Mouse (Mus musculus): ENCODE results near the gene Ccdc122. TPM values are rescaled to one million over a fixed set of nuclear protein-coding genes. Genes with fewer than 3 reads are reported as not detected.
A peak's percentile ranks its signal among the peaks of the same experiment; 100 is the strongest.
"Not testable (repeated sequence)": the region's sequence is repeated elsewhere in the genome, so short reads cannot be mapped to it uniquely, and the experiment has no call there.

Gene Ccdc122
- 1 to 10 TPM; 1.6 to 1.7 TPM for total RNA-seq (2021)

DNA sequence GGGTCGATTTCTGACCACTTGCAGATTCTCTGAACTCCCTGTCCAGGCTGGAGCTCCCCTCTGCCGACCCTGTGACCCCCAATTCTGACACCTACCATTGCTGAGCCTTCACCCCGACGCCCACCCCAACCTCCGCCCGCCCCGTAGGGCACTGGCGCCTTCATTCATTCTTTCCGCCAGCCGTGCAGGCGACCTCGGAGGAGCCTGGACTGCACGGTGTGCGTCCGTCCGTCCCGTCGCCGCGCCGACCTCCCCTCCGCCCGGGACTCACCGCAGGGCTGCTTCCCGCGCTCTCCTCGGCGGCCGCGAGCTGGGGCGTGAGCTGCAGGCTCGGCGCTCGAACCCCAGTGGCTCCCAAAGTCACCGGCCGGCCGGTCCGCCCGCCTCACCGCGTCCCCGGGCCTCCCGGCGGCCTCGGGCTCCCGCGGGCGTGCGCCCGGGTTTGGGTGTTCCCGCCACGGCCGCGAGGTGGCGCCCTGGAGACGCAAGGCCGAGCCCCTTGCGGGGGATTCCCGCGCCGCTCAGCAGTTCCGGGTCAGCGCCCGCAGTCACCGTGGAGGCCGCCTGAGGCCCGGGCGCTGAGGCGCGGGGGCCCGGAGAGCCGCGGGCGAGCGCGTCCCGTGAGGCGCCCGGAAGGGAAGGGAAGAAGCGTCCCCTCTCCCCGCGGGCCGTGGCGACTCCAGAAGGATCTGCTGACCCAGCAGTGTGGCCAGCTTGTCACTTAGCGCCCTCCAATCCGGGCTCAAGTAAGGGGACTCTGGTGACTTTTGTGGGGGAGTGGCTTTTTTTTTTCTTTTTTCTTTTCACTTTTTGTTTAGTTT lies at the start of gene Ccdc122, which contains the start of gene Lacc1:
Ccdc122 (plus strand) TSS at position 547 of the 821 bp plus-strand sequence.
Lacc1 (minus strand) TSS at position 679 of the 821 bp plus-strand sequence.
- peak; percentile 89 for DNase-seq

DNA sequence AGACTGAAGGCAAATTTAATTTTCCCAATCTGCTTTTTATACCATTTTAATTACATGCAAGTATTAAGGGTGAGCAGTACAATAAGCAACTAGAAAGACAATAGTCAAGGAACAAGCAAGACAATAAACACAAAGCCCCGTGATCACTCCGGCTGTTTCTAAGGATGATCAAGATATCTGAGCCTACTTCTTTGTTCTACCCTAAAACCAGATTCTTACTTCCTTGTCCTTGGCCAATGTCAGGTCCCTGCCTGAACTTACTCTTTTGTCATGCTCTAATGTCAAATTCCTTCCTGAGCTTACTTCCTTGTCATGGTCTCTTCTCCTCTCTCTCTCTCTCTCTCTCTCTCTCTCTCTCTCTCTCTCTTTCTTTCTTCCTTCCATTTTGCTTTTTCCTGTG lies 46.2 kb upstream of the Ccdc122 start:
- not testable (repeated sequence) for DNase-seq

DNA sequence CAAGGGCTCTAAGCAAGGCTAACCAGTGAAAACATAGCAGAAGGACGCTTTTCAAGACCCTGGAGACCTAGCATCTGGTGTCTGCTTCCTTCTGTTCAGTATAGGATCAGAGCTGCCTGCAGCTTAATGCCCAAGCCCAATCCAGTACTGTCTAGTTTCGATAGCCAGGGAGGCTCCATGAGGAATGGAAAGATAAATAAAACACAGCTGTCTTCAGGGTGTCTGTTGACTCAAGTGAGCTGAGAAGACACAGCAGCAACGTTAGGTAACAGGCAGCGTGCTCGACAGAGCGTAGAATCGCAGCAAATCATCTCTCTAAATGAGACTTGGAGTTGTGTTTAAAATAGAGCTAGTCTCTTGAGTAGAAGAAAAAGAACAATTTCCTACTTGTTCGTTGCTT lies 31.8 kb upstream of the Ccdc122 start:
- no peak for DNase-seq

DNA sequence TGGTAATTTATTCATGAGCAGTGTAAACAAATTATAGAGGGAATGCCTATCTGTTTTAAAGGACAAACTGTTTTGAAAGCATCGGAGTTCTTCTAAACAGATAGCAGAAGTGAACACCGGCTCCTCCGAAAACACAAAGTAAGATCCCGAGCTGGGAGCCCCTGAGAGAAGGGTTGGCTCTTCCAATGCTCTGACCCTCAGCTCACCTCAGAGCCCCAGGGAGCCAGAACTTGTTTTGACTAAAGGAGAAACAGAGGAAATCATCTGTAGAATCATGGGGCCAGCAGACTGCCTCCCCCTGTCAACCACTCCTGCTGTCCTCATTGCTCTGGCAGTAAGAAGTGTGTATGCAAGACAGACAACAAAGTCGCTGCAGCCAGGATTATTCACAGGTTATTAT lies 31.0 kb upstream of the Ccdc122 start:
- DNase-seq, result no peak

DNA sequence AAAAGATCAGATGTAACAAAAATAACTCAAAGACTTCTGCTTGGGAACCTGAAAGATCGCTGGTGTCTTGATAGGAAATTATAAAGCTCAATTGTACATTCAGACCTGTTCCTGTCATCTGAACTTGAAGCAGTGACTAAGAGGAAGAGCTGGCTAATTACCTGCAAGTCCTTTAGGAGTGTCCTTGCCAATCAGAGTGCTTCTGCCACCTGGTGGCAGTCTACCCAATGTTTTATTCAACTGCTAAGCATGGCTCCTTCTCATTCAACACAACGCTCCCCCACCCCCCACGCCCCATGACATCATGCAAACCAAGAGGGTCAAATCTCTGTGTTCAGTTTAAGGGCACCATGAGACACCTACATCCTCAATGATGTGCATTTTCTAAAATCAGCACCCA lies 28.3 kb upstream of the Ccdc122 start:
- DNase-seq, result peak; percentile 82

DNA sequence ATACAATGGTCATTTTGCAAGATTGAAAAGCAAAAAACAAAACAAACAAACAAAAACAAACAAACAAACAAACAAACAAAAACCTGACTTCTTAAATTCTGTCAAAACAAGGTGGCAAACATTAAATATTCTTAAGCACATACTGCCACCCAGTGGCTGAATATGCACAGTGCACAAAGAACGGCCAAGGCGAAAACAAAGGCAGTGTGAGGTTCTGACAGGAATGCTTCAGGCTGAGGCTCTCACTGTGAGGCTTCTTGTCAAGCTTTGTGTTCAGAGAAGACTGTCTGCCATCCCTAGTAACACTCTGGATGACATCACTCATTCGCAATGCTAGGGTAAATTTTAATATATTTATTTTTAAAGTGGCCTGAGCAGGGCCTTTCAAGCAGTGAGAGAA lies 24.8 kb upstream of the Ccdc122 start:
- DNase-seq, result peak; percentile 79

DNA sequence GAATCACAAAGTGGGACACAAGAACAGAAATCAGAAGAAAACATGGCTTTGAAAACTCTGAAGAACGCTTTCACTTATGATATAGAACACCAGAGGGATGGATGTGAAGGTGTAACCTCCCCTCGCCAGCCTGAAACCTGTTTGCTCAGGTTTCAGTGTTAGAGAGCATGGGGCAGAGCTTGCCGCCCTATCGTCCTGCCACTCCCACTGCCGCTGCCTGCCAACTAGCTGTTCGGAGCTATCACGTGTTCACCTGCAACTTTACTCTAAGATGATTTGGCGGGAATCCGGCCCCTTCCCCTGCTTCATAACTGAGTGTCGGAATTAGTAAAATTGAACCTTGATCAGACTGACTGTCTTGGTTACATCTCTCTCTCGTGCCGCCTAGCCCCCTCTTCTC lies 19.8 kb upstream of the Ccdc122 start:
- DNase-seq, result not testable (repeated sequence)

DNA sequence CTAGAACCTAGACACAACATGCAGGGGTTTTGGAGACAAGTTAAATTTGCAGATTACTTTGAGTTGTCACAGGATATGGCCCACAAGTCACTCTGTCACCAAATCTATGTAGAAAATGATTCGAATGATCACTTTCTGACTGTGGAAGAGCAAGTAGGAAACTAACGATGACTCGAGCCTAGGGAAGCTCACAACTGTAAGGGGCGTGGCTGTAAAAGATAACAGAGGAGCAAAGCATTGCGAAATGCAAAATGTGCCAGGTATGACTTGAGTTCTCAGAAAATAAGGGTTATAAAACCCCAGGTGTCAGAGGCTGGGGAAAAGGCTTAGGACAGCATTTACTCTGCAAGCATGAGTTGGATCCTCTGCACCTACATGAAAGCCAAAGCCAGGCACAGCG lies 19.4 kb upstream of the Ccdc122 start:
- no peak for DNase-seq

DNA sequence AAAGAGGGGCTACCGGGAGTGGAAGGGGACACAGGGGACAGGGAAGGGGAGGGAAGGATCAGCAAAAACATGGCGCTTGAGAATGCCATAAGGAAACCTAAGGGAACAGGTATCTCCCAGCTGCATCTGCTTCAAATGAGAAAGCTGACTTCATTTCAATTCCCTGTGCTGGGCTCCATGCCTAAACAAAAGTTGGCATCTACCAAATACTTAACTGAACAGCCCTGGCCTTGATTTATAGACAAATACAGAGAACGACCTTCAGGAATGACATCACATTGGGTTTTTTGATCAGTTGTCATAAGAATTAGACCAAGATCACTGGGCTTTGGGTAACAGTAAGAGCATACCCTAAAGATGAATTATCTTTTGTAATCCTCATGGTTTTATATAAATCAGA lies 12.1 kb upstream of the Ccdc122 start:
- DNase-seq, result no peak

DNA sequence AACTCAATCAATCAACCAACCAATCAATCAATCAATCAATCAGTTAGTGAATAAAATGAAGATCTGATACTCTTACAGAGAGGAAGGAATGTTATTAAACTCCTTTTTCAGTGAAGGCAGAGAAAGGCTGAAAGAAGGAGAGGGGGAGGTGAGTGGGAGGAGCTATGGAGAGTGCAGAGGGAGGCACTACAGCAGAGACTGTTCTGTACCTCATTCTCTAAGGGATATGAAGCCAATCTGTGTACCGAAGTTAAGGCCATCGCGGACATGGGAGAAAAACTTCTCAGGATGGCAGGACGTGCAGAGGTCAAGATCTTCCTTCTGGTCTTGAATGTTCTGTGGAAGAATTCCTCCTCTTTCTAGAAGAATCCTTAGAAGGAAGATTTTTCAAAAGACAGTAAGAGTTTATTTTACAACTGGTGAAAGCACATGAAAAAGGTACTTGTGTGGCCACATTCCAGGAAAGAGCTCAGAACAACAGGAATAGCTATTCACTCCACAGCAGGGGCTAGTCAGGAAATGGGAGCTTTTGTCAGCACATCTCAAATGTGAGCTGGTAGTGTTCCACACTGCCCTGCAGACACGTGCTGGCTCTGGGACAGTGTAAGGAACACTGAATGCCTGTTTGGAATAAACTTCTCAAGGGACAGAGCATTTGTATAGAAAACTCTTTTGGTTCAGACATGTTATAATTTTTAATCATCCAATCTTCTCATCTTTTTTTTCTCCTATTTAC lies 7.1 kb upstream of the Ccdc122 start:
- DNase-seq, result no peak

DNA sequence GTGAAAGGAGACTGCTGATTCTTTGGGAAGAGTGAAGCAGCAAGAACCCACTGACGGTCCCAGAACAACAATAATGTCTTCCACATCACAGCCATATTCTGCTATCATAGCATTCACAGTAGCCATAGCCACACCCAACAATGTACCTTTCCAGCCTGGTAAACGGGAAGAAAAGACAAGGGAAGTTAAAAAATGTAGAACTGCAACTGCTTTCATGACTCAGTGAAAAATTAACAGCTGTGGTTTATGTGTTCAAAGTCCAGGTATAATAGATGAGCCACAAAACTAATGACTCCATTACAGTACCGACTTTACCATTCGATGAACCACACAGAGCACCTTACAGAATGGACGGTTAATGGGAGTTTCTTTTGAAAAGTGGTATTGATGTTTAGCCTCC lies 5.8 kb upstream of the Ccdc122 start:
- no peak for DNase-seq

DNA sequence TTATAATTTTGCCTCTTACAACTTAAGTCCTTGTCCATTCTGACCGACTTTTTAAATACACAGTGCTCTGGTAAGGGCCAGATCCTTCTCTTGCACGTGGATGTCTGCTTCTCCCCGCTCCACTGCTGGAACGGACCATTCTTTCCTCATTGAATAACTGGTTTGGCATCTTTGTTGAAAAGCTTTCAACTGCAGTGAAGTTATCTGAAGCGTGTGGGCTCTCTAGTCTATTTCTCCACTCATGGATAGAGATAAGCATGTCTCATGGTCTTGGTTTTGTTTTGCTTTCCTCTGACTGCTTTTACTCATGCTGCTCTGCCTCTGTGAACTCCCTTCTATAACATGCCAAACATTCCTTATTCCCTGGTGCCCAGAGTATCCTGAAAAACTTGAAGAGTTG lies 4.1 kb upstream of the Ccdc122 start:
- DNase-seq, result peak; percentile 25

DNA sequence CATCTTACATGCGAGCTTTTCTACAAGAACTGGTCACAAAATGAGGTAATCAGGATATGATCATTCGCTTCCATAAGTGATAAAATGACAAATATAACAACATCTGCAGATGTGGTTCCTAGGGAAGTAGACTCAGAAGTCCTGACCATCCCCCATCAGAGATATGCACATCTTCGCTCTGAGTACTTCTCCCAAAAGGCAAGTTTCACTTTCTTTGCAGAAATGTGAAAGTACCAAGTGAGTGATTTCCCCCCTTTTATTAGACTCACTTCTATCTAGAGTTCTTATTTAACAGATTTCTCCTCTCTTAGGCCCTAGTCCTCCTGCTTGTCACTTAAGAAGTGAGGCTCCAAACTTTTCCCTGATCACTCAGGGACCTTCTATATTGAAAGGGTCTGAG lies 3.2 kb upstream of the Ccdc122 start:
- no peak for DNase-seq

DNA sequence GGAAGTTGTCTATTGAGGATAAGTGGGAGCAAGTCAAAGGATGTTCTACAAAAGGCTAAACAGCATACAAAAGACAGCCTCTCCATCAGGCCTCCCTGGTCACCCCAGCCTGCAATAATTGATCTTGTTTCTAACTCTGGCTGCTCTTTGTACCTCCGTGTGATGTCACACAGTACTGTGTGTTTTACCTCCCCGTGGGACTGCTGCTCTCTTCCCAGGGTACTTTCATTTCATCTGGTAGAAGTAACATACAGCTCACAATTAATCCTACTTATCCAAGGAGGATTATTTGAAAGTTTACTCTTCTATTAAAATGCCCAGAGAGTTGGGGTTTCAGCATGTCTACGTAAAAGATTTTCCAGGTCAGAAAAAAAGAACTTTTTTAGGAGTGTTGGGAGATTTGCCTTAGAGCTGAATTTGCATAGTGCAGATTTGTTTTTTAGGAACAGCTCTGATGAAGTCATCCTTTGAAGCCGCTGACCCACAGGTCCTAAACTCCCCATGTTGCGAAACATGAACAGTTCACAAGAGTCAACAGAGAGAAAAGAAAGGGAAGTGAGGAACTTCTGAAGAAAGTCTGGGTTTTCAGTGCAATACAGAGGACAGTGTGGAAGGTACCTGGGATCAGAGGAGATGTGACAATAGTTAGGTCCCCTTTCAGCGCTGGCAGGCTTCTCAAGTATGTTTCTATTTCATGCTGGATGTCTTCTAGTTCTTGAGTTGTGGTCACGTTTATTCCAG lies 2.2 kb upstream of the Ccdc122 start:
- DNase-seq, result no peak

DNA sequence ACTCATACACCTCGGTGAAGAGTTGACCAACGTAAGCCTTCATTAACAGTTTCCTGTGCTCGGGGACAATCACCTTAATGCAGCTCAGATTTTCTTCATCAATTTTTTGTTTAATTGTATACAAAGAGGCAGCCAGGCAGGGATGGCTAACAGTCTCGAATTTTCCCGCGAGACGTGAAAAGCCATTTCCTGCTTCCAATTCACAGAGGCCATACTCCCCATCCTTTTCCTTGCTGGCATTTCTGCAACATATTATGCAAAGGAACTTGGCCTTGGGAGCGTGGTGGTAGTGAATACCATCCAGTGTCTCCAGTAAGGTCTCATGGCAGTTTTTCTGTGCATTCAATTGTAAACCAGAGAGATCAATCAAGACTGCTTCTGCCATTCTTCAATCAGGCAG lies 1.6 kb upstream of the Ccdc122 start:
- DNase-seq, result no peak

DNA sequence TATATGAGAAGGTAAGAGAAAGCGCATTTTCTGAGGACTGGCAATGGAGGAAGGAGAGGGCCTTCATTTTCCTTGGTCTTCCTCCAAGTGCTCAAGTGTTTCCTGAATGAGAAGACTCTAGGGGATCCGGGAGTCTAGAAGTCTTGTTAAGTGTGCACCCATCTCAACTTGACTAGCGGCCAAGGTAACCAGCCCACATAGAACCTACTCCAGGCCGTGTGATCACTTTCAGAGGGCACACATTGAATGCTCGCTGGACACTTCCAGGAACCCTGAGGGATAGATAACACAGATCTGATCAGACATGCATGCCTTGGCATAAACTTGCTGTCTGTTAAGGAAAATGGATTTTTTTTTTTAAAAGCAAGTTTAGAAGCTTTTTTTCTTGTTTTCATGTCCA lies 758 bp downstream of the Ccdc122 start:
- no peak for DNase-seq

DNA sequence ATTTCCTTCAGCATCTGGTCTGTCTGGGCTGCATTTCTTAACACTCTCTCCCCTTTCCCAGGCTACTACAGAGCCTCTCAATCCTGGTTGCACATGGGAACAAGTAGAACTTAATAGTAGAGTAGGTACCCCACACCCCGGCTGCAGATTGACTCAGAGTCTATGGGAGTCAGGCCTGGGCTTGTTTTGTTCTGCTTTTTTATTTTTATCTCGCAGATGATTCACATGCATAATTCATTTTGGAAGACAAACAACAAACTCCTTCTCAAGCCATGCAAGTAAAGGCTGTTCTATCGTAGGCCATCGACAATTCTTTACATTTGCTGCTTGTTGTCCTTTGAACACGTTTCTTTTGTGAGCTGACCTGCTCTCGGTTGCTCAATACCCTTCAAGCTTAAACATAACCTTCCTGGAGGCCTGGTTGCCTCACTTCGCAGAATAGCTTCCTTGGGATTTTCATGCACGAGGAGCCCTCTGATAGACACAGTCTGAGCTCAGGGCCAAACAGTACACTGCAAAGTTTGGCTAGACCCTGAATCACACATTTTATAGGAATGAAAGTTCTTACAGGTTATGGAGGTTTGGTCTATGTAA lies 1.4 kb downstream of the Ccdc122 start:
- DNase-seq, result no peak

DNA sequence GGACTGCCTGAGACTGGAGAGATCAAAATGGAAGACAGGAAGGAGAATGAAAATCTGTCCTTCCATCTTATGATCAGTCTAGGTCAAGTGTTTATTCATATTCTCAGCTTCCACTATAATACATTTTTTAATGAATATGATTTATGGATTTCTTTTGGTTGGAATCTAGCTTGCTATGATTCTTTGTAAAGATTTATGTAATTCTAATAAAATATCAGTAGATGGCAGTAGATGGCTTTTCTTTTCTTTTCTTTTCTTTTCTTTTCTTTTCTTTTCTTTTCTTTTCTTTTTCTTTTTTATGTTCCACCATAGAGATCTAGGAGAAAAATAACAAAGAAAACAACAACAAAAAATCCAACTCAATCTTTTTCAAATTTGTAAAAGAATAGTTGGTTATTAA lies 16.7 kb downstream of the Ccdc122 start:
- DNase-seq, result no peak

DNA sequence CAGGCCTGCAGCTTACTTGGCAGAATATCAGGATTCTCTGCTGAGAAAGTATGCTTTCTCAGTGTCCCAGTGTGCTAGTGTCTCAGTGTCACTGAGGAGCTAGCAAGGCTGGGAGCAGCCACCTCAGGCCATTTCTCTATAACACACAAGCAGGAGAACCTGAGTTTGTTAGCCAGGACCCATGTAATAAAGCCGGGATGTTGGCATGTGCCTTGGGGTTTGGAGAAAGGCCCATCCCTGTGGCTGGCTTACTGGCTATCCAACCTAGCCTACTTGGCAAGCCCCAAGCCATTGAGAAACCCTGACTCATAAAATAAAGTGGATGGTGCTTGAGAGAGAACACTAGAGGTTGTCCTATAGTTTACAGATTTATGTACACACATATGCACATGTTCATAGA lies 32.8 kb downstream of the Ccdc122 start:
- DNase-seq, result no peak

DNA sequence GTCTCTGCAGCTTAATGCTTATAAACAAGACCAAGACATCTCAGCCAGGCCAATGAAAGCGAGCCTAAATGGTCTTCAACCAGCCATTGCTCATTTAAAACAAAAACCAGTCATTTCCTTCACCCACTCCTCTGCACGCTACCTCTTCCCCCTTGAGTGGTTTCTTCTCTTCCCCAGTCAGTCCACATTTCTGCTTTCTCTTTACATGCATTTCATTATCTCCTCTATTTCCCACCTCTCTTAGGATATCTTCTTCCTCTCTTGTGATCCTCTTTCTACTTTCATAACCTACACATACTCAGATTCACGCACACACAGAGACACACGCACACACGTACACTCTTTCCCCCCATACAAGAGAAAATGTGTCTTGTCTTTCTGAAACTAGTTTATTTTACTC lies 44.7 kb downstream of the Ccdc122 start:
- DNase-seq, result no peak

DNA sequence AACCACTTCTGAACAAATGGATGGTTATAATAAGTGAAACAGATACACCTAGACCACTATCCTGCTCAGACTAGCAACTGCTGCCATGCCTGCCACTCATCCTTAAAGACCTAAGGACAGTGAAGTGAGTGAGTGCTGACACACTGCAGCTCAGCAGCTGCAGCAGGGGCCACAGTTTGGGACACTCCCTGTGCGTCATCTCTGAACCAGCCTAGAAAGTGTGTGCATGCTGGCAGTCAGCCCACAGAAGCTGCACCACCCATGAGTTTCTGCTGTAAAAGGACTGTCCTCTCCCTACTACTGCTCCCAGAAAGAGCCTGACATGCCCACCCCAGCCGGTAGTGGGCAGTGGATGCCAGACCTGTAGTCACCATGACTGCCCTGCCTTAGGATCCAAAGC lies 63.7 kb downstream of the Ccdc122 start:
- peak; percentile 5 for DNase-seq

DNA sequence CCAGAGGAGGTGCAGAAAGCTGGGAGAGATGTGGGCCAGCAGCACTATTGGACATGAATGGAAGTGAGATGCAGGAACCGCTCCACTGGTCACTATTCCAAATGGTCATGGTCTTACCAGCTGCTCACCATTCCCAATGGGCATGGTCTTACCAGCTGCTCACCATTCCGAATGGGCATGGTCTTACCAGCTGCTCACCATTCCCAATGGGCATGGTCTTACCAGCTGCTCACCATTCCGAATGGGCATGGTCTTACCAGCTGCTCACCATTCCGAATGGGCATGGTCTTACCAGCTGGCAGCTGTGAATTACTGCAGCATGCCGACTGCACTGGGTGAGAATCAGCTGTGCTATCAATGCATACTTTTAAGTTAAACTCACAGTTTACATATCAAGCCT lies 74.0 kb downstream of the Ccdc122 start:
- DNase-seq, result not testable (repeated sequence)

DNA sequence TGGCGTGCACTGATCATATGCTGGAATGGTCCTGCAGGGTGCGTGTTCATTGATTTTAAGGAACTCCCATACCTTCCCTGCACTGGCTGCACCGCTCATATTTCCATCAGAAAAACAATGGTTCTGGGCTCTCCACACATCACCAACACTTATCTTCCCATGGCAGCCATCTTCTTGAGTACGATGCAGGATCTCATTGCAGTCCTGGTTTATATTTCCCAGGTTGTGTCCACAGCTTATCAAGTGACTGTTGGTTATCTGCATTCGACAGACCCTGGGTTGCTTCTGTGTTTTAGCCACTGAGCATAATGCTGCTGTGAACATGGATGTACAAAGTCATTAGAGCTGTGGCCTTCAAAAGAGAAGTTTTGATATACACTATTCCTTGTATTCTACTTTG lies 94.0 kb downstream of the Ccdc122 start:
- DNase-seq, result no peak

All from heart, postnatal 4 days (tissue).